Mouse (Mus musculus): Measurements from ENCODE around the gene Tekt3.

GRCm38 (mm10) chr11:63061446-63061845 is at the start of gene Tekt3:
- TF ChIP-seq CTCF (IDR thresholded peaks at IDR 0.05; ENCODE audit: borderline replicate concordance, insufficient read depth, low read length) = no peak
- TF ChIP-seq POLR2A (IDR thresholded peaks at IDR 0.05; ENCODE audit: low read depth, low read length) = no peak

Measured in embryonic fibroblast, embryonic 13.5 days (primary cell).